14 mouse cellular contexts compared by ENCODE assay signal in the genomic region with DNA sequence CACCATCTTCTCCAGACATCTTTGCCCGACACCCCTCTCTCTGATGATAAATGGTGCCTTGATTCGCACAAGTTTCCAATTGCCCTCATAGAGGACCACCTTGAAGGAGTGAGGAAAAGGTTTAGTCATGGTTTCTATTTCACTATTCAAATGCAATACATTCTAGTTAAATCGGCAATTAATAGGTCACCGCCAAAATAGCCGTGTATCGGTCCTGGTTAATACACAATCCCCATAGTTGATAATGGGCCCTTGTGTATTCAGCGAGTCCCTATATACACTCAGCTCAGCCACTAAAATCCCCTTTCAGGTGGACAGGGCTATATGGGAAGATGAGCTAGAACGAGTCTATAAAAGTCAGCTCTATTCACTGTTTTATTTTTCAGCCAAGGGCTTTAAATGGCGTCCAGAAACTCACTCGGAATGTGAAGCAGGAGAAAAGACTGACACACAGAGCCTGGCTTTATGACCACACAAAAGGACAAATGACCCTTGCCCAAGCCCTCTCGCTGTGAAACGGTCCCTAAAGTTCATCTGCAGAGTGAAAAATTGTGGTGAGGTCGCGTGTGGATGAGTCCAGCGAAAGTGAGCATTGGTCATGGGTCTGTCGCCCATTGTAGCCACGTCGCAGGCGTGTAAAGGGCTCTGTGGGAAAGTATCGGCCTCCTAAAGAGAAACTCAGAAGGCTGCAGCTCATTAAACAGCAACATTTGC. TPM values are rescaled to one million over a fixed set of nuclear protein-coding genes. Genes with fewer than 3 reads are reported as not detected.
DNase-seq lines count a peak whose midpoint lies in the region; ATAC-seq and TF ChIP-seq lines count a peak whose summit lies in the region.
"Had no signal": no experiment of that assay in that cellular context is flagged by ENCODE, and none has a peak within 500 bp of the region (broad histone marks: within the 10 kb centered on the region; RNA-seq: fewer than 3 reads in every experiment).

No protein-coding gene starts in this region.

- peak overlapping the region; percentile 33 for H3K4me2 ChIP-seq in hindbrain, embryonic 12.5 days (replicated peaks)
- peak overlapping the region; percentile 30 for H3K4me2 ChIP-seq in midbrain, embryonic 11.5 days

- H3K4me1 ChIP-seq in testis, adult 2 months (ENCODE audit: control insufficient read depth, insufficient read depth, low read length), result peaks cover 6% of the 10 kb centered on the region; the same call in 1 of the 2 replicates
- peaks cover 21% of the 10 kb centered on the region for H3K4me1 ChIP-seq in hindbrain, embryonic 12.5 days
- H3K4me1 ChIP-seq in midbrain, embryonic 11.5 days (ENCODE audit: control insufficient read depth, insufficient read depth, low read length), result peaks cover 21% of the 10 kb centered on the region

- no peaks in the 10 kb centered on the region; the same call in 1 of the 2 replicates for H3K27me3 ChIP-seq in testis, adult 2 months (ENCODE audit: control insufficient read depth, insufficient read depth, low read length)
- H3K27me3 ChIP-seq in hindbrain, embryonic 12.5 days, result peaks cover 83% of the 10 kb centered on the region
- peaks cover 80% of the 10 kb centered on the region for H3K27me3 ChIP-seq in midbrain, embryonic 11.5 days (ENCODE audit: control insufficient read depth, insufficient read depth, low read length)

- 35% methylated on average over 20 of the region's 20 CpGs for WGBS in hindbrain, embryonic 12.5 days
- 31% methylated on average over 20 of the region's 20 CpGs for WGBS in midbrain, embryonic 11.5 days

- DNase-seq in testis, postnatal 10 days (ENCODE audit: low spot score), result no peak
- peak; percentile 91 for DNase-seq in midbrain, embryonic 11.5 days (ENCODE audit: low spot score, missing footprints)
- DNase-seq in cerebellum, adult 11 months, result no peak
- no peak for DNase-seq in liver
- DNase-seq in lung, postnatal 14 days, result no peak
- no peak for DNase-seq in adrenal gland, adult 8-10 months
- DNase-seq: cerebellum, postnatal 14 days; liver, postnatal 0 days had no signal

- TF ChIP-seq POLR2A in testis, adult 2 months (IDR thresholded peaks at IDR 0.05; ENCODE audit: control insufficient read depth, low read depth, low read length), result no peak

- no peaks in the 10 kb centered on the region for H3K36me3 ChIP-seq in testis, adult 2 months (ENCODE audit: control insufficient read depth, insufficient read depth, low read length)
- H3K36me3 ChIP-seq in hindbrain, embryonic 12.5 days, result no peaks in the 10 kb centered on the region
- H3K36me3 ChIP-seq in midbrain, embryonic 11.5 days (ENCODE audit: control insufficient read depth, insufficient read depth, low read length), result no peaks in the 10 kb centered on the region

- TF ChIP-seq CTCF in testis, adult 2 months (IDR thresholded peaks at IDR 0.05; ENCODE audit: control insufficient read depth, insufficient read depth, insufficient replicate concordance, low read depth, low read length), result no peak

- H3K9me3 ChIP-seq in hindbrain, embryonic 12.5 days (replicated peaks), result no peaks in the 10 kb centered on the region
- no peaks in the 10 kb centered on the region for H3K9me3 ChIP-seq in midbrain, embryonic 11.5 days (ENCODE audit: control insufficient read depth, low read length)

- ATAC-seq in hindbrain, embryonic 12.5 days (ENCODE audit: low FRiP score), result peak; percentile 66
- ATAC-seq in midbrain, embryonic 11.5 days (ENCODE audit: low FRiP score), result peak; percentile 63
- ATAC-seq: liver, postnatal 0 days had no signal

- no peak overlapping the region for H3K9ac ChIP-seq in hindbrain, embryonic 12.5 days
- H3K9ac ChIP-seq in midbrain, embryonic 11.5 days (ENCODE audit: low read length), result no peak overlapping the region
- H3K9ac ChIP-seq: liver, postnatal 0 days had no signal

- peak overlapping the region; percentile 60 for H3K4me3 ChIP-seq in testis, adult 2 months (ENCODE audit: control insufficient read depth, low read depth, low read length)
- H3K4me3 ChIP-seq in hindbrain, embryonic 12.5 days, result no peak overlapping the region
- no peak overlapping the region for H3K4me3 ChIP-seq in midbrain, embryonic 11.5 days (ENCODE audit: low read depth, low read length)

- H3K27ac ChIP-seq in testis, adult 2 months (ENCODE audit: control insufficient read depth, insufficient read depth, low read depth, low read length), result no peak overlapping the region
- H3K27ac ChIP-seq in hindbrain, embryonic 12.5 days, result no peak overlapping the region
- no peak overlapping the region for H3K27ac ChIP-seq in midbrain, embryonic 11.5 days (ENCODE audit: low read depth, low read length)

RNA-seq across cellular contexts. Expression of a gene that starts 16.5 kb away (rescaled TPM):
- 0.02 and 0.04 TPM in 2 replicates for polyA plus RNA-seq in testis, adult 2 months (2012; rRNA removed)
- 1.8 and 3.7 TPM in 2 replicates for polyA plus RNA-seq in hindbrain, embryonic 12.5 days (2016; fragmentation: Nextera tagmentation; extraction: Ambion mirVana)
- polyA plus RNA-seq in midbrain, embryonic 11.5 days (2014; fragmentation: Nextera tagmentation; extraction: Ambion mirVana), result 3.0 and 4.0 TPM in 2 replicates
- not detected for total RNA-seq in adrenal gland, adult 8-10 months (2022)
- total RNA-seq: heart, adult 8-10 months; monocyte, adult 5-6 weeks had no signal
- polyA plus RNA-seq: intestine, embryonic 14.5 days; liver, postnatal 0 days; stomach, embryonic 14.5 days had no signal
